Mouse (Mus musculus) heart, postnatal 0 days (tissue): ENCODE measurements around the gene Hspb9.

Experiments used
- CTCF ChIP-seq: IDR thresholded peaks from 2 replicates; pipeline ENCODE4 v1.5.1; 2016; ENCODE audit warnings: antibody characterized with exemption, control low read depth, low read depth
- EP300 ChIP-seq: IDR thresholded peaks from 2 replicates; pipeline ENCODE4 v1.6.1; 2016; ENCODE audit warnings: antibody characterized with exemption, low read depth

DNA sequence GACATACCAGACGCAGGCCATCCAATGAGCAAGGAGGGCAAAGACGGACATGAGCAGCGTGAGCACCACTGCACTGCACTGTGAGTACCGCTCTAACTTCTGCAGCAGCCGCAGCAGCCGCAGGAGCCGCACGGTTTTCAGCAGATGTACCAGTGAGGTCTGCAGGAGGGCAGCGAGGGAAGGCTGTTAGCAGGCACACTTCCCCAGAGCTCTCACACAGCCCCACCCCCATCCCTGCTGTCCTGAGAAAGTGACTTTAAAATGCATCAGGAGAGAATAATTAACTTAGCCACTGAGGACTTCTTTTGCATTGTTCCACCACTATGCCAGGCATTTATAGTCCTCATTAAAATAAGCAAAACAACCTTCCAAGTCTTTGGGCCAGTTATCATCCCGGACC, 38.6 kb downstream of the Hspb9 start:
- TF ChIP-seq CTCF (no peak), EP300 (no peak)
